Mouse (Mus musculus): ENCODE measurements around the gene Atp9a. TPM values are rescaled to one million over a fixed set of nuclear protein-coding genes. Genes with fewer than 3 reads are reported as not detected.

Atp9a gene
- polyA plus RNA-seq, 1 experiment from 2014 or later = 30.4 TPM

DNA sequence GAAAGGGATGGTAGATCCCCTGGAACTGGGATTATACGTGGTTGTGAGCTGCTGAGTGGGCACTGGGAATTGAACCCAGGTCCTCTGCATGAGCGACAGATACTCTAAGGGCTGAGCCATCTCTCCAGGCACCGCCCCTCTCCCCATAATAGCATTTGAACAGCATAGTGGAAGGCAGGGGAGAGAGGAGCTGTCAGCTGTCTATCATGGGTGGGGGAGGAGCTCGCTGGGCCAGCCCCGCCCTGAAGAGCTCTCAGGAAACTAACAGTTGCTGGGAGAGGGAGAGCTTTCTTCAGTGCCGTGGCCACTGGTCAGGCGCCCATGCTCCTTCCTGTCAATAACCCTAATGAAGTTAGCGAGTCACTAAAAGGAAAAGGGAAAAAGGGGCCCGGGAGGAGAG lies 34.4 kb downstream of the Atp9a start:
- 49% methylated on average over 9 of the region's 9 CpGs for WGBS
- no peaks in the 10 kb centered on the region for H3K27me3 ChIP-seq (ENCODE audit: control insufficient read depth, insufficient read depth, low read length)
- H3K9me3 ChIP-seq (ENCODE audit: control insufficient read depth, low read length) = no peaks in the 10 kb centered on the region
- H3K4me1 ChIP-seq (ENCODE audit: control insufficient read depth, insufficient read depth, low read length) = no peaks in the 10 kb centered on the region
- H3K4me2 ChIP-seq (ENCODE audit: low read depth) = no peak overlapping the region
- ATAC-seq (ENCODE audit: insufficient read depth, low FRiP score, low TSS enrichment) = no peak
- no peak overlapping the region for H3K9ac ChIP-seq (ENCODE audit: low read length)
- peaks cover 4% of the 10 kb centered on the region for H3K36me3 ChIP-seq (ENCODE audit: control insufficient read depth, insufficient read depth, low read length)
- no peak overlapping the region for H3K4me3 ChIP-seq (ENCODE audit: low read depth, low read length)
- no peak for DNase-seq (ENCODE audit: low spot score)
- no peak overlapping the region for H3K27ac ChIP-seq (ENCODE audit: low read depth, low read length)

DNA sequence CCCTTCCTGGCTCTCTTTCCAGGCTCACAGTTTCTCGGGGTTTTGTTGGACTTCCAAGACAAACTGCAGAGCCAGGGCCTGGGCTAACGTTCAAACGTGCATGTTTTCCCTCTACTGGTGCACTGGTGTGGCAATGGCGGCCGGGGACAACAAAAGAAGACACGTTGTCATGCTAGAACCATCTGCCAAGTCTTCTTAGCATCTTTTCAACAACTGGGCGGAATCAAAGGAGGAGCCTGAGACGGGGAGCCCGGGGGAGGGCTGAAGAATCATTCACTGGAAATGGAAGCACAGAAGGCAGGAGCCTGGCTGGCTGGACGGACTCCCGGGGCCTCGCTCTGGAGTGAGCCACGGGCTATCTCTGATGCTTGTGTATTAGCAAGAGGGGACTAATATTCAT lies 39.9 kb downstream of the Atp9a start:
- Histone ChIP-seq H3K4me3 (ENCODE audit: low read depth, low read length) (no peak overlapping the region), H3K27me3 (ENCODE audit: control insufficient read depth, insufficient read depth, low read length) (no peaks in the 10 kb centered on the region), H3K4me1 (ENCODE audit: control insufficient read depth, insufficient read depth, low read length) (no peaks in the 10 kb centered on the region), H3K9ac (ENCODE audit: low read length) (no peak overlapping the region), H3K4me2 (ENCODE audit: low read depth) (no peak overlapping the region), H3K9me3 (ENCODE audit: control insufficient read depth, low read length) (no peaks in the 10 kb centered on the region), H3K36me3 (ENCODE audit: control insufficient read depth, insufficient read depth, low read length) (peaks cover 6% of the 10 kb centered on the region), H3K27ac (ENCODE audit: low read depth, low read length) (no peak overlapping the region)
- 47% methylated on average over 13 of the region's 13 CpGs for WGBS
- peak; percentile 36 for DNase-seq (ENCODE audit: low spot score)
- no peak for ATAC-seq (ENCODE audit: insufficient read depth, low FRiP score, low TSS enrichment)

DNA sequence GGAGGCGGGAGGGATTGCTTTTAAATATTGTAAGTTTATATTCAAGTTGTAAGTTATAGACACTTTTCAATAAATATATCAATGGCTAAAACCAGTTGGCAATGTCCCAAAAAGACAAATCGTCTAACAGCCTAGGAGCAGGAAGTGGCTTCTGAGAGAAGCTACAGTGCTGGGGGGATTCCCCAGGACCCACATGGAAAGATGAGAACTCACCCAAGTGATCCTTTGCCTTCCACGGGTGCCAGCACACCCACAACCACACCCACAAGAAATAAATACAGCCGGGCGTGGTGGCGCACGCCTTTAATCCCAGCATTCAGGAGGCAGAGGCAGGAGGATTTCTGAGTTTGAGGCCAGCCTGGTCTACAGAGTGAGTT lies 47.2 kb downstream of the Atp9a start:
- H3K9me3 ChIP-seq (ENCODE audit: control insufficient read depth, low read length) = no peaks in the 10 kb centered on the region
- no peak overlapping the region for H3K4me3 ChIP-seq (ENCODE audit: low read depth, low read length)
- H3K27me3 ChIP-seq (ENCODE audit: control insufficient read depth, insufficient read depth, low read length) = no peaks in the 10 kb centered on the region
- DNase-seq (ENCODE audit: low spot score) (no peak), ATAC-seq (ENCODE audit: insufficient read depth, low FRiP score, low TSS enrichment) (no peak)
- peak overlapping the region; percentile 1; the same call in 1 of the 2 replicates for H3K4me2 ChIP-seq (ENCODE audit: low read depth)
- H3K36me3 ChIP-seq (ENCODE audit: control insufficient read depth, insufficient read depth, low read length) = no peaks in the 10 kb centered on the region
- WGBS = 83% methylated on average over 7 of the region's 7 CpGs
- H3K4me1 ChIP-seq (ENCODE audit: control insufficient read depth, insufficient read depth, low read length) = peaks cover 8% of the 10 kb centered on the region
- H3K27ac ChIP-seq (ENCODE audit: low read depth, low read length) = peak overlapping the region; percentile 60
- H3K9ac ChIP-seq (ENCODE audit: low read length) = no peak overlapping the region

DNA sequence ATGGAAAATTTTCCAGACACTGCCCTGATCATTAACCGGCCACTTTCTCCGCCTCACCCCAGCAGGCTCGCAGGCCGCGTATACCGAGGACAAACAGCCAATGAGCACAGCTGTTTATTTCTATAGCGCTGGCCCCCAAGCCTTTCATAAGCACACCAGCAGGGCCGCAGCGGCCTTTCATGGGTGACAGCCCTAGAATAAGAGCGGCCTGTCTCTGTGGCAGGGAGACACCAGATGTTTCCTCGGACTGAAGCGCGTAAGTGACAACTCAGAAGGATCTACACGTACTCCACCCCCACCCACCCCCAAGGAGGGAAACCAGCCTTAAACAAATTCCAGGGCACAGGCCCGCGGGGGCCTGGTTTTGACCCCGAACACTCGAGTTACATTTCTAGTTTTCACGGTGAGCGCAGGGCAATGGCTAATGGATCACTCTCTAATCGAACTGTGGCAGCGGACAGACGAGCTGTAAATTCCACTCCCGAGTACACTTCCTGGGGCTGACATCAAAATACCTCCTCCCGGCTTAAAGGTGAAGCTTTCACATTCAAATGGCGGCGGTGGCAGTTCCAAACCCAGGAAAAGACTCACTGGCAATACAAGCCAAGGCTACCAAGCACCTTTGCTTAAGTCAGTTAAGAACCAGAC lies 47.7 kb downstream of the Atp9a start:
- Histone ChIP-seq H3K27me3 (ENCODE audit: control insufficient read depth, insufficient read depth, low read length) (no peaks in the 10 kb centered on the region), H3K4me3 (ENCODE audit: low read depth, low read length) (no peak overlapping the region), H3K4me1 (ENCODE audit: control insufficient read depth, insufficient read depth, low read length) (peaks cover 8% of the 10 kb centered on the region), H3K9me3 (ENCODE audit: control insufficient read depth, low read length) (no peaks in the 10 kb centered on the region), H3K4me2 (ENCODE audit: low read depth) (peak overlapping the region; percentile 1; the same call in 1 of the 2 replicates), H3K36me3 (ENCODE audit: control insufficient read depth, insufficient read depth, low read length) (no peaks in the 10 kb centered on the region), H3K9ac (ENCODE audit: low read length) (no peak overlapping the region), H3K27ac (ENCODE audit: low read depth, low read length) (peak overlapping the region; percentile 60)
- ATAC-seq (ENCODE audit: insufficient read depth, low FRiP score, low TSS enrichment) = peak; percentile 86
- DNase-seq (ENCODE audit: low spot score) = peak; percentile 76
- 3% methylated on average over 27 of the region's 27 CpGs for WGBS

DNA sequence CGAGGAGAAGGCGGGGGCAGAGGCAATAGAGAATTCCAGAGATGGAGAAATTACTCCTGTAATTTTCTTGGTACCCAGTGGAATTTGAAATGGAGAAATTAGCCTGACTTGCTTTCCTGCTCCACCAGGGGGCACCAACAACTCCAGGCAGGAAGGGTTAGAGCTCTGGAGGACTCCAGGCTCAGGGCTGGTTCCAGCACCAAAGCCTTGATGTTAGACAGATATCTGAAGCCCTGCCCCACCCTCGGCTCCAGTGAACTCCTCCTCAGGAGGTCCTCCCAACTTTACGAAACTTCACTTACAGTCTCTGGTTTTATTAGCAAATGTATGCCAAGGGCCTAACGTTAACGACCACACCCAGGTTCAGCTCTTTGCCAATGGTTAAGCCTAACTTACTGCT lies 50.4 kb downstream of the Atp9a start:
- no peaks in the 10 kb centered on the region for H3K36me3 ChIP-seq (ENCODE audit: control insufficient read depth, insufficient read depth, low read length)
- no peak overlapping the region for H3K4me3 ChIP-seq (ENCODE audit: low read depth, low read length)
- DNase-seq (ENCODE audit: low spot score) (peak; percentile 73), ATAC-seq (ENCODE audit: insufficient read depth, low FRiP score, low TSS enrichment) (no peak)
- H3K9me3 ChIP-seq (ENCODE audit: control insufficient read depth, low read length) = no peaks in the 10 kb centered on the region
- H3K9ac ChIP-seq (ENCODE audit: low read length) = no peak overlapping the region
- H3K4me1 ChIP-seq (ENCODE audit: control insufficient read depth, insufficient read depth, low read length) = peaks cover 8% of the 10 kb centered on the region
- no peak overlapping the region for H3K27ac ChIP-seq (ENCODE audit: low read depth, low read length)
- no peaks in the 10 kb centered on the region for H3K27me3 ChIP-seq (ENCODE audit: control insufficient read depth, insufficient read depth, low read length)
- no peak overlapping the region for H3K4me2 ChIP-seq (ENCODE audit: low read depth)
- WGBS = 45% methylated on average over 6 of the region's 6 CpGs

DNA sequence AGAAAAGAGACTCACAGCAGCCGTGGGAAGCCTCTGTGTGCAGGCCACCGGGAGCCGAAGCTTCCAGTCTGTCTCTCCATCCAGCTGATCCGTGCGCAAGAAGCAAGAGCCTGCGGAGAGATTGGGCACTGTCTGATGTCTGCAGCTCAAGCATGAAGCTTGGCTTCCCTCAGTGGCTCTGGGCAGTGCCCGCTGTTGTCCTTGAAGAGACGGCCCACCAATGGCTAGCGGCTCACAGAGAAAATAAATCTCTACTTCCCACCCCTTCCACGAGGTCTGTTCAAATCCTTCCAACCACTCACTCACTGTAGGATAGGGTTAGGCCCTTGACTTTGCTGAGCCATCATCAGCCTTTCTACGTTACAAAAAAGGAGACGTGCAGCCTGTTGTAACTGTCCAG lies 54.9 kb downstream of the Atp9a start:
- ATAC-seq (ENCODE audit: insufficient read depth, low FRiP score, low TSS enrichment) (no peak), DNase-seq (ENCODE audit: low spot score) (no peak)
- H3K4me3 ChIP-seq (ENCODE audit: low read depth, low read length) = no peak overlapping the region
- 87% methylated on average over 12 of the region's 12 CpGs for WGBS
- no peaks in the 10 kb centered on the region for H3K36me3 ChIP-seq (ENCODE audit: control insufficient read depth, insufficient read depth, low read length)
- no peaks in the 10 kb centered on the region for H3K27me3 ChIP-seq (ENCODE audit: control insufficient read depth, insufficient read depth, low read length)
- H3K4me1 ChIP-seq (ENCODE audit: control insufficient read depth, insufficient read depth, low read length) = peaks cover 5% of the 10 kb centered on the region; the same call in 1 of the 2 replicates
- H3K9me3 ChIP-seq (ENCODE audit: control insufficient read depth, low read length) = no peaks in the 10 kb centered on the region
- H3K4me2 ChIP-seq (ENCODE audit: low read depth) = no peak overlapping the region
- no peak overlapping the region for H3K9ac ChIP-seq (ENCODE audit: low read length)
- no peak overlapping the region for H3K27ac ChIP-seq (ENCODE audit: low read depth, low read length)

- ATAC-seq (ENCODE audit: insufficient read depth, low FRiP score, low TSS enrichment) (no peak), DNase-seq (ENCODE audit: low spot score) (no peak)
- Histone ChIP-seq H3K36me3 (ENCODE audit: control insufficient read depth, insufficient read depth, low read length) (no peaks in the 10 kb centered on the region; the same call in none of the 2 replicates), H3K27me3 (ENCODE audit: control insufficient read depth, insufficient read depth, low read length) (no peaks in the 10 kb centered on the region), H3K4me1 (ENCODE audit: control insufficient read depth, insufficient read depth, low read length) (peaks cover 5% of the 10 kb centered on the region; the same call in 1 of the 2 replicates), H3K9ac (ENCODE audit: low read length) (no peak overlapping the region), H3K4me3 (ENCODE audit: low read depth, low read length) (no peak overlapping the region), H3K9me3 (ENCODE audit: control insufficient read depth, low read length) (no peaks in the 10 kb centered on the region), H3K27ac (ENCODE audit: low read depth, low read length) (no peak overlapping the region), H3K4me2 (ENCODE audit: low read depth) (no peak overlapping the region)
- 98% methylated on average over 9 of the region's 9 CpGs for WGBS
These were observed 56.3 kb downstream of the Atp9a start for GRCm38 (mm10) chr2:168685909-168686308.

GRCm38 (mm10) chr2:168684695-168685094 lies 57.5 kb downstream of the Atp9a start:
- 80% methylated on average over 3 of the region's 3 CpGs for WGBS
- no peak overlapping the region for H3K27ac ChIP-seq (ENCODE audit: low read depth, low read length)
- no peaks in the 10 kb centered on the region for H3K27me3 ChIP-seq (ENCODE audit: control insufficient read depth, insufficient read depth, low read length)
- H3K9ac ChIP-seq (ENCODE audit: low read length) = no peak overlapping the region
- H3K4me1 ChIP-seq (ENCODE audit: control insufficient read depth, insufficient read depth, low read length) = peaks cover 5% of the 10 kb centered on the region; the same call in 1 of the 2 replicates
- H3K36me3 ChIP-seq (ENCODE audit: control insufficient read depth, insufficient read depth, low read length) = no peaks in the 10 kb centered on the region; the same call in none of the 2 replicates
- H3K9me3 ChIP-seq (ENCODE audit: control insufficient read depth, low read length) = no peaks in the 10 kb centered on the region
- ATAC-seq (ENCODE audit: insufficient read depth, low FRiP score, low TSS enrichment) = no peak
- no peak overlapping the region for H3K4me3 ChIP-seq (ENCODE audit: low read depth, low read length)
- H3K4me2 ChIP-seq (ENCODE audit: low read depth) = no peak overlapping the region
- DNase-seq (ENCODE audit: low spot score) = no peak

GRCm38 (mm10) chr2:168683520-168684150 lies 58.6 kb downstream of the Atp9a start:
- peaks cover 3% of the 10 kb centered on the region for H3K36me3 ChIP-seq (ENCODE audit: control insufficient read depth, insufficient read depth, low read length)

More at GRCm38 (mm10) chr2:168683520-168684150, 58.6 kb downstream of the Atp9a start:
- no peak for ATAC-seq (ENCODE audit: insufficient read depth, low FRiP score, low TSS enrichment)
- Histone ChIP-seq H3K9ac (ENCODE audit: low read length) (no peak overlapping the region), H3K27ac (ENCODE audit: low read depth, low read length) (no peak overlapping the region), H3K4me1 (ENCODE audit: control insufficient read depth, insufficient read depth, low read length) (peaks cover 5% of the 10 kb centered on the region; the same call in 1 of the 2 replicates), H3K27me3 (ENCODE audit: control insufficient read depth, insufficient read depth, low read length) (no peaks in the 10 kb centered on the region), H3K4me3 (ENCODE audit: low read depth, low read length) (no peak overlapping the region), H3K4me2 (ENCODE audit: low read depth) (no peak overlapping the region), H3K9me3 (ENCODE audit: control insufficient read depth, low read length) (no peaks in the 10 kb centered on the region)
- no peak for DNase-seq (ENCODE audit: low spot score)
- WGBS = 50% methylated on average over 15 of the region's 15 CpGs

All from neural tube, embryonic 11.5 days (tissue).